Mouse (Mus musculus): Measurements from ENCODE around the gene Fam20c.

The Fam20c gene

GRCm38 (mm10) chr5:138757135-138757534 lies 2.8 kb downstream of the Fam20c start:
- DNase-seq = no peak

DNA sequence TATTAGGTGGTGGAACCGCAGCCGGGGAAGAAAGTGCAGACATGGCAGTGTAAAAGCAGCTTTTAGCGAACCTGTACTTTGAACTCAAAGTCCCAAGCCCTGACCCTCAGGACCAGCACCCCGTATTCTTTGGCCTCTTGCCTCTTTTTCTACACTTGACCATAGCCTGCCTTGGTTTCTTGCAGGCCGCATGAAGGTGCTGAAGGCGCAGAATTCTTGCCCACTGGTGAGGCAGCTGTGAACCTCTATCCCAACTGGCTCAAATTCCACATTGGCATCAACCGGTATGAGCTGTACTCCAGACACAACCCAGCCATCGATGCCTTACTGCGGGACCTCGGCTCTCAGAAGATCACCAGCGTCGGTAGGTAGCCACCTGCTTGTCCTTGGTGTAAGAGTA lies 3.3 kb downstream of the Fam20c start:
- DNase-seq = no peak

DNA sequence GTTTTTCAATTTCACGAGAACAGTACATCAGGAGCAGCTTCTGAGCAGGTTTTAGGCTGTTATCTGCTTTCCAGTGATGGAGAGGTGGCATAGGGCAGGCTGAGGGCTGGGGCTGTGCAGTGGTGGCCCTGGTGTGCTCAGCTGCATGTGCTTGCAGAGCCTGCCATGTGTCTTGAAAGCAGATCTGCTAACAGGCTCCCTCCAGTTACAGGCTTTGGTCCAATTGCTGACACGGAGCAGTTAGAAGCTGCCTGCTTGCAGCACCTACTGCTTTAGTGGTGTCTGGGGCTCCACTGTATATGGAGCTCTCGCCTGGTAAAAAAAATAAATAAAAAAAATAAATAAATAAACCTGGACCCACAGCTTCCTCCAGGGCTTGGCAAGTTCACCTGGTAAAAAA lies 4.2 kb downstream of the Fam20c start:
- no peak for DNase-seq

DNA sequence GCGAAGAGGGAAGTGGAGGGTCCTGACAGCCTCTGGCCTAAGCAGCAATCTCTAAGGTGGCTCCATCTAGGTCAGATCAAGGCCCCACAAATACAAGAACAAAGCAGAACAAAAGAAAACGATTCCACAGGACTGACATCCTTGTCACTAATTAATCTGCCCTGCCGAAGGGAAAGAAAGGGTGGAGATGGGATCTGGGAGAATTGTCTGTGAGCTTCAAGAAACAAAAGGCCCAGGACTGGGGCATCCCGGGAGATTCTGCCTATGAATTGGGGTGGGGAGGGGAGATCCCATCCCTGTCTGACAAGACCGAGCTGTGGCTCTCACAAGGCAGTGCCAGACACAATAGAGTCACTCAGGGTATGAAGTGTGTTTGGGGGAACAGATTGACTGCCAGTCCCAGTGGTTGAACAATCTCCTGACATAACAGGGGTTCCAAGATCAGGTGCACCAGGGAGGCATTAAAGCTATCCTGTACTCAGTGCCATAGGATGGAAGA lies 7.6 kb downstream of the Fam20c start:
- DNase-seq = no peak

GRCm38 (mm10) chr5:138762361-138762760 lies 8.0 kb downstream of the Fam20c start:
- no peak for DNase-seq

- no peak for DNase-seq
These were observed 10.3 kb downstream of the Fam20c start for GRCm38 (mm10) chr5:138764601-138765000.

GRCm38 (mm10) chr5:138767650-138768049 lies 13.3 kb downstream of the Fam20c start:
- DNase-seq = no peak

- no peak for DNase-seq
These were observed 14.4 kb downstream of the Fam20c start for GRCm38 (mm10) chr5:138768704-138769103.

GRCm38 (mm10) chr5:138769126-138769525 lies 14.8 kb downstream of the Fam20c start:
- DNase-seq = no peak

DNA sequence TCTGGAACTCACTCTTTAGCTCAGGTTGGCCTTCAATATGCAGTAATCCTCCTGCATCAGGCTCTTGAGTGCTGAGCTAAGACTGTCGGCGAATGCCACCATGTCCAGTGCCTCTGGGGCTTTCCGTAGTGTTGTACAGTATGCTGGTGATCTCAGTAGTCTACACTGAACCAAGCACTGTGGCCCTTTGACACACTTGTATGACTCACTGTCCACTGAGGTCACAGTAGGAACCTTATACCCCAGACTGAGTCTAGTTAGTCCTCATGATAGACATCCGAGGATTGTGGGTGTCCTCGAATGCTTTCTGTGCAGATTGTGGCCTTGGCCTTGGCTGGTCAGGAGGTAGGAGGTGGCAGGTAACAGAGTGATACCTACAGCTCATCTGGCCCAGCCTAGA lies 20.8 kb downstream of the Fam20c start:
- no peak for DNase-seq

- peak in 1 of 2 experiments; percentile 16 for DNase-seq
These were observed 22.0 kb downstream of the Fam20c start for GRCm38 (mm10) chr5:138776346-138776745.

DNA sequence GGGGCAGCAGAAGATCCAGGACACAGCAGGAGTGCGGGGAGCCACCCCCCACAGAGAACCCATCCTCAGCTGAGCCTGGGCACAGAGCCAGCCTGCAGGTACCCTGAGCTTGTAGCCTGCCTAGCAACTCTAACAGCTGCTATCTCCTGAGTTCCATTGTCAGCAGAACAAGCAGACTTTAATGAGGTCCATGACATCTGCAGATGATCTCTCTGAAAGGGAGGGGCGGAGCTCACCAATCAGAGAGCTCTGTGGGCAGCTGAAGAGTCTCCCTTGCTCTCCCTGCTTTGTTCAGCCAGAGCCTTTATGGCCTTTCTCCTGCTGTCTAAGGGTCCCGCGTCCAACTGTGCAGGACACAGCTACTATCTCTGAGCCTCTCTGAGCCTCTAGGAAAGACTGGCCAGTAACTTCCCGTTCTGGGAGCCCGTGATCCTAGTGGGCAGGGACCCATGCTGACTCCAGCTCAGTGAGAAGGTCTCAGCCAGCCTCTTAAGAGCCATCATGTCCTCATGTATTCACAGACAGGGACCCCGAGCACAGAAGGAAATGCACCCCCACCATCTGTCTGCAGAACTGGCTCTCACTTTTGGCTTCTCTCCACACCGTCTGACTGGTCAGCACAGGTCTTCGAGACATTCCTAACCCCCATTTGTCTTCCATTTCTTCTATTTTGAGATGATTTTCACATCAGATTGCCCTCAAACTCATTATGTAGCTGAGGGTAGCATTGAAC lies 24.6 kb downstream of the Fam20c start:
- DNase-seq = peak; percentile 33 to 40

- DNase-seq = no peak
These were observed 25.3 kb downstream of the Fam20c start for GRCm38 (mm10) chr5:138779655-138780054.

DNA sequence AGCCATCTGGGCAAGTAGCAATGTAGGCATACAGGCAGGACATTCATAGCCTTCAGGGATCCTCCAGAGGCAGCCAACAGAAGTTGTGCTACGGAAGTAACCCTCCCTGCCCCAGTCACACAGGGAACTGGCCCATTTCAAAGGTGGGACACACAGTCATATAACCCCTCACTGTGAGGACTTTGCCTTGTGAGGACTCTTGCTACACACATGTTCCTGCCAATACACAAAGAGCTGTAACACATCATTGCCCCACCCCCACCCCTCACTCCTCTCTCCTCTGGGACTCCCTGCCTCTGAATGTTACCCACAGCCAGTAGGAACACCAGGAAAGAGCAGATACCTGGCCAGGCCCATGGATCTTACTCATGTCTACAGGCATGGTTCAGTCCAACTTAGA lies 28.4 kb downstream of the Fam20c start:
- DNase-seq = no peak

DNA sequence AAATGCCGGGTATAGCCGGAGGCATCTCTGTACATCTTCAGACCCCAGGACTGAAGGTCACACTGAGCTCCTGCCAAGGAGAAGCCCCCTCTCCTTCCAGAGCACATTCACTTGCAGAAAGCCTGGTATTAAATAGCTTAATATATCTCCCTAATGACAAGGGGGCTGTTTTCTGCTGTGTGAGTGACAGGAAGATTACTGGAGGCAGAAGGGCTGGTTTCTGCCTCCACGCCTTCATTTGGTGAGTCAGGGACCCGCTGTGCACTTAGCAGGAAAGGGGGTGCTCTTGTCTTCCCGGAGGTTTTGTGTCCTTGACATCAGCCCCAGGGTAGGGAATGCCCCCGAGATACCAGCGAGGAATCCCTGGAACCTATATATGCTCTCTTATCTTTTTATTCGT lies 28.9 kb downstream of the Fam20c start:
- DNase-seq = no peak

- DNase-seq = no peak
These were observed 31.7 kb downstream of the Fam20c start for GRCm38 (mm10) chr5:138785986-138786515.

DNA sequence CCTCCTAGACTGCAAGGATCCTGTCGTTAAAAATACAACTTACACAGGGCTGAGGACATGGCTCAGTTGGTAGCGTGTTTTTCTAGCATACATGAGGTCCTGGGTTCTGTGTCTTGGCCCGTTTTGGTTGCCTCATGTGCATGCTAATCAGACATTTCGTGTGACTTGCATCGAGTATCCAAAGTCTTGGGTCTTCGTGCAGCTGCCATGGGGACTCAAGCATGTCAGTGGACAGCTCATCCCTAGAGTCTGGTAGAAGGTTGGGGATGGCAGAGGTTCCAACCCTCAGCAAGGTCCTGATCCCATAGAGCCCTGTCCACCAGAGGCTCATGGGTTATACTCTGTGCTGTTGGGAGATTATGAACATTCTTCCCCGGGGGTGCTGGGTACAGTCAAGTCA lies 33.3 kb downstream of the Fam20c start:
- DNase-seq = no peak

DNA sequence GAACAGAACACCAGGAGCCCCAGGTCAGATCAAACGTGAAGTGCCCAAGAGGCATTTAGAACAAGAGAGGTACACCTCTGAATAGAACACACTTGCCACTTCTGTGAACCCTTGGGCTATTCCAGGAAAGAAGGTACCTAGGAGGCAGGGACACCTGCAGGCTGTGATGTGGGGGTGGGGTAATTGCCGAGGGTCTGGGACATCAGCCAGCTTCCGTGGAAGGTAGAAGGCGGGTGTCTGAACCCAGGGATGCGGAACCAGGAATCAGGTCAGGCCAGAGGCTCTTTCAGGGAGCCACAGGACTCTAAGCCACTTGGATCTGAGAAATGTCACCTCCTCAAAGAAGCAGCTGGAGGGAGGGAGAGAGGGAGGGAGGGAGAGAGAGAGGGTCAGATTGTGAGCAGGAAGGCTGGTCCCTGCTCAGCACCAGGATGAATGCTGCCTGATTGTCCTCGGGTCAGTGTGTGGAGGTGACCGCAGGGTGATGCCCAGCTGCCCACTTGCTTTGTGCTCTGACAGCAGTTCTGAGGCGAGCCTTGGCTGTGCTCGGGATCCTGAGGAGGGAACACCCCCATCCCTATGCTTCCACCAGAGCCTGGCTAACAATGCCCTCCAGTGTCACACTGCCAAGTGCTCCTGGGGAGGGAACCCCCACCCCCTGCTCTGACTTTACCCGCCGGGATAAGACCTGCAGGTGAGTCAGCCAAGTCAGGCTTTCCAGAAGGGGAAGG lies 34.3 kb downstream of the Fam20c start:
- peak in 1 of 2 experiments; percentile 6 for DNase-seq

DNA sequence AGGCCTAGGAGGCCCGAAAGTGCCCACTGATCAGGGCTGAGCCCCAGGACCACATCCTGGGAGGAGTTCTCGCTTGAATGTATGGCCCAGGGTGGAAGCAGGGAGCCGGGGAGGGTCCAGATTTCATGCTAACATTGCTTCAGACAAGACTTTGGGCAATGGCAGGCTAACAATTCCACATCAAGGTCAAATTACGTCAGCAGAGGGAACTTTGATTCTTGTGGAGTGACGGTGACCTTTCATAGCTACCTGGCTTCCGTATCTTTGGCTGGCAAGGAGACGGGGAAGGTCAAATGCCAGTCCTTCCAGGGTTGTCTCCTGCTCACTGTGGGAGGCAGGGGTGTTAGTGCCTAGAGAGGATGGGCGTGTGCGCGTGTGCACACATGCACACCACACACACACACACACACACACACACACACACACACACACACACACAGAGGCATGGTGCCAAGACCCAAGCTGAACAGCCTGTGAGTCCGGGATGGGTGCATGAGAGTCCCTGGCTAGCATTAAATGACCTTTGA lies 36.7 kb downstream of the Fam20c start:
- DNase-seq = no peak

- DNase-seq = no peak
These were observed 47.3 kb downstream of the Fam20c start for GRCm38 (mm10) chr5:138801588-138802116.

GRCm38 (mm10) chr5:138804286-138804685 lies 50.0 kb downstream of the Fam20c start:
- peak; percentile 26 to 29 for DNase-seq

GRCm38 (mm10) chr5:138809767-138810166 lies 55.5 kb downstream of the Fam20c start:
- no peak for DNase-seq

DNA sequence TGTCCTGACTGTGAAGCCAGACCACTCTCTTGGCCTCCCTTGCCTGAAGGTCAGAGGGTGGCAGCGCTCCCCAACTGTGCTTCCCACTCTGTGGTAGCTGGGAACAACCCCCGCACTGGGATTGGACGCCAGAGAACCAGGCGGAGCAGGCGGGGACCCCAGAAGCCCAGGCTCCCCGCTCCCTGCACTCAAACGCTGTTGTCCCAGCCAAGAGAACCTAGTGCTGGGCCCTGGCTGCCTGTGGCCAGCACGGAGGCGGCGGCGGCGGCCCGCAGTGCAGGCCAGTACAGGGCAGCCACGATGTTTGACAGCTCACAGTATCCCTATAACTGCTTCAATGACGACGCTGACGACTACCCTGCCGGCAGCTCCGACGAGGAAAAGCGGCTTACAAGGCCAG lies 65.5 kb downstream of the Fam20c start, which contains the start of gene Gm5294:
Gm5294 (plus strand) TSS at position 301 of the 400 bp plus-strand sequence.
- no peak for DNase-seq
